Mouse (Mus musculus): Measurements from ENCODE around the gene Mars.
A peak's percentile ranks its signal among the peaks of the same experiment; 100 is the strongest.
"Not testable (repeated sequence)": the region's sequence is repeated elsewhere in the genome, so short reads cannot be mapped to it uniquely, and the experiment has no call there.

Gene Mars

GRCm38 (mm10) chr10:127310523-127311475 lies 787 bp downstream of the Mars start:
- DNase-seq (ENCODE audit: low spot score) = no peak

GRCm38 (mm10) chr10:127309167-127309566 lies 2.4 kb downstream of the Mars start:
- not testable (repeated sequence) for DNase-seq (ENCODE audit: low spot score)

- DNase-seq (ENCODE audit: low spot score) = no peak
Measured at GRCm38 (mm10) chr10:127303136-127303535, 8.4 kb downstream of the Mars start.

- no peak for DNase-seq (ENCODE audit: low spot score)
Measured at GRCm38 (mm10) chr10:127300361-127300760, 11.2 kb downstream of the Mars start.

- DNase-seq (ENCODE audit: low spot score) = no peak
Measured at GRCm38 (mm10) chr10:127297015-127297871, 14.3 kb downstream of the Mars start.

- DNase-seq (ENCODE audit: low spot score) = no peak
Measured at GRCm38 (mm10) chr10:127295986-127296794, 15.4 kb downstream of the Mars start.

- no peak for DNase-seq (ENCODE audit: low spot score)
Measured at GRCm38 (mm10) chr10:127294895-127295510, 16.6 kb downstream of the Mars start.

GRCm38 (mm10) chr10:127293590-127294113 lies 17.9 kb downstream of the Mars start:
- DNase-seq (ENCODE audit: low spot score) = no peak

- peak; percentile 63 for DNase-seq (ENCODE audit: low spot score)
Measured at GRCm38 (mm10) chr10:127292987-127293538, 18.5 kb downstream of the Mars start.

GRCm38 (mm10) chr10:127291881-127292638 lies 19.5 kb downstream of the Mars start:
- no peak for DNase-seq (ENCODE audit: low spot score)

GRCm38 (mm10) chr10:127290930-127291880 lies 20.4 kb downstream of the Mars start:
- DNase-seq (ENCODE audit: low spot score) = no peak

- DNase-seq (ENCODE audit: low spot score) = peak; percentile 100
Measured at GRCm38 (mm10) chr10:127290307-127290929, 21.2 kb downstream of the Mars start.

GRCm38 (mm10) chr10:127289573-127290191 lies 21.9 kb downstream of the Mars start:
- DNase-seq (ENCODE audit: low spot score) = peak; percentile 59

GRCm38 (mm10) chr10:127288800-127289572 lies 22.6 kb downstream of the Mars start, which contains the start of gene Mbd6:
Gene Mbd6, minus strand, starts transcription at chr10:127289018.
- DNase-seq (ENCODE audit: low spot score) = peak; percentile 81

GRCm38 (mm10) chr10:127288328-127288799 lies 23.2 kb downstream of the Mars start:
- no peak for DNase-seq (ENCODE audit: low spot score)

GRCm38 (mm10) chr10:127287936-127288293 lies 23.7 kb downstream of the Mars start:
- DNase-seq (ENCODE audit: low spot score) = no peak
